Mouse (Mus musculus) ovary, postnatal 10 days (tissue): ENCODE results near the gene Hepacam.

Experiments
- DNase-seq: peaks from one replicate; pipeline ENCODE4 v3.0.0; 2022; ENCODE audit warnings: low spot score

Hepacam gene

GRCm38 (mm10) chr9:37367301-37368080, at the start of gene Hepacam:
Gene Hepacam, plus strand, starts transcription at chr9:37367351.
- DNase-seq, result no peak

- no peak for DNase-seq
Observed at GRCm38 (mm10) chr9:37329456-37329855, 37.7 kb upstream of the Hepacam start.

- no peak for DNase-seq
Observed at GRCm38 (mm10) chr9:37345406-37345805, 21.7 kb upstream of the Hepacam start.

GRCm38 (mm10) chr9:37347184-37347987, 19.8 kb upstream of the Hepacam start:
- DNase-seq, result no peak

GRCm38 (mm10) chr9:37347988-37348642, 19.0 kb upstream of the Hepacam start, which contains the start of gene Ccdc15:
Gene Ccdc15, minus strand, starts transcription at chr9:37348432.
- DNase-seq, result peak; percentile 91

- DNase-seq, result no peak
Observed at GRCm38 (mm10) chr9:37349050-37349449, 18.1 kb upstream of the Hepacam start.

- DNase-seq, result no peak
Observed at GRCm38 (mm10) chr9:37351266-37351665, 15.9 kb upstream of the Hepacam start.

- DNase-seq, result no peak
Observed at GRCm38 (mm10) chr9:37354485-37354884, 12.7 kb upstream of the Hepacam start.

- no peak for DNase-seq
Observed at GRCm38 (mm10) chr9:37358713-37359330, 8.3 kb upstream of the Hepacam start.

GRCm38 (mm10) chr9:37359331-37360220, 7.6 kb upstream of the Hepacam start:
- DNase-seq, result no peak

- DNase-seq, result no peak
Observed at GRCm38 (mm10) chr9:37362084-37362483, 5.1 kb upstream of the Hepacam start.

- no peak for DNase-seq
Observed at GRCm38 (mm10) chr9:37362881-37363280, 4.3 kb upstream of the Hepacam start.

- DNase-seq, result no peak
Observed at GRCm38 (mm10) chr9:37363551-37363950, 3.6 kb upstream of the Hepacam start.

GRCm38 (mm10) chr9:37364392-37364791, 2.8 kb upstream of the Hepacam start:
- DNase-seq, result no peak

GRCm38 (mm10) chr9:37365706-37366105, 1.4 kb upstream of the Hepacam start:
- no peak for DNase-seq

- DNase-seq, result no peak
Observed at GRCm38 (mm10) chr9:37368081-37368830, 1.1 kb downstream of the Hepacam start.

- DNase-seq, result no peak
Observed at GRCm38 (mm10) chr9:37368860-37369259, 1.7 kb downstream of the Hepacam start.

- DNase-seq, result no peak
Observed at GRCm38 (mm10) chr9:37371232-37371801, 4.2 kb downstream of the Hepacam start.

- no peak for DNase-seq
Observed at GRCm38 (mm10) chr9:37375718-37376117, 8.6 kb downstream of the Hepacam start.

- no peak for DNase-seq
Observed at GRCm38 (mm10) chr9:37383161-37383560, 16.0 kb downstream of the Hepacam start.
